Comparison of ENCODE assay signal across 10 mouse cellular contexts in genomic region chr8:83449960-83450359, GRCm38 (mm10). TPM values are rescaled to one million over a fixed set of nuclear protein-coding genes. Genes with fewer than 3 reads are reported as not detected.
DNase-seq lines count a peak whose midpoint lies in the region; ATAC-seq and TF ChIP-seq lines count a peak whose summit lies in the region.
"Had no signal": no experiment of that assay in that cellular context is flagged by ENCODE, and none has a peak within 500 bp of the region (broad histone marks: within the 10 kb centered on the region; RNA-seq: fewer than 3 reads in every experiment).

No protein-coding gene starts in this region.

- no peaks in the 10 kb centered on the region for H3K4me1 ChIP-seq in spleen, adult 2 months (ENCODE audit: control insufficient read depth, insufficient read depth, insufficient read length)
- H3K4me1 ChIP-seq: hindbrain, embryonic 15.5 days; neural tube, embryonic 12.5 days had no signal

- H3K27me3 ChIP-seq in spleen, adult 2 months (ENCODE audit: control insufficient read depth, insufficient read depth, low read length): no peaks in the 10 kb centered on the region
- H3K27me3 ChIP-seq: hindbrain, embryonic 15.5 days; neural tube, embryonic 12.5 days had no signal

- H3K36me3 ChIP-seq in spleen, adult 2 months (ENCODE audit: control insufficient read depth, insufficient read depth, low read length): no peaks in the 10 kb centered on the region
- H3K36me3 ChIP-seq: hindbrain, embryonic 15.5 days; neural tube, embryonic 12.5 days had no signal

- no peak overlapping the region for H3K27ac ChIP-seq in spleen, adult 2 months (ENCODE audit: insufficient read depth, low read length)
- H3K27ac ChIP-seq: hindbrain, embryonic 15.5 days; neural tube, embryonic 12.5 days had no signal

- WGBS in spleen, adult 2 months: 91% methylated on average over 1 of the region's 1 CpGs

- TF ChIP-seq POLR2A in spleen, adult 2 months (IDR thresholded peaks at IDR 0.05; ENCODE audit: low read depth, low read length): no peak

- H3K4me3 ChIP-seq in spleen, adult 2 months (ENCODE audit: extremely low read depth, insufficient read depth, insufficient read length): no peak overlapping the region
- H3K4me3 ChIP-seq: hindbrain, embryonic 15.5 days; neural tube, embryonic 12.5 days had no signal

- 0 out of 2 replicates have a peak, but pooled peaks have one; percentile 63 for ATAC-seq in erythroid progenitor cell, adult 5-6 weeks (replicated peaks; ENCODE audit: low FRiP score, poor library complexity, severe bottlenecking)

- peak; percentile 28; the same call in 1 of the 2 replicates for TF ChIP-seq CTCF in spleen, adult 2 months (IDR thresholded peaks at IDR 0.05; ENCODE audit: extremely low read depth, insufficient read depth, insufficient read length, insufficient replicate concordance)

- DNase-seq in heart, adult 11 months: peak; percentile 74
- DNase-seq in heart, adult 9 months (ENCODE audit: low spot score in 2 of 2): no peak
- no peak for DNase-seq in spleen, adult 2 months (ENCODE audit: low read depth in 1 of 2, low spot score in 2 of 2)
- DNase-seq in spleen, postnatal 14 days (ENCODE audit: low spot score in 2 of 2): no peak
- DNase-seq in thymus, postnatal 14 days: peak; percentile 30
- no peak for DNase-seq in frontal cortex, postnatal 36 days (ENCODE audit: low spot score in 2 of 2)
- no peak for DNase-seq in T-cell, adult 2 months (ENCODE audit: low spot score)

RNA-seq across cellular contexts. Expression of gene Scoc, which starts 8.2 kb away (rescaled TPM):
- 1.9 and 2.0 TPM in 2 replicates for polyA plus RNA-seq in spleen, adult 2 months (2012; rRNA removed)
- 136 and 184 TPM in 2 replicates for total RNA-seq in erythroid progenitor cell, adult 5-6 weeks (2015; ENCODE audit: low replicate concordance)
- total RNA-seq in erythroid progenitor cell, adult 5-6 weeks (2017; ENCODE audit: low replicate concordance): 126 and 141 TPM in 2 replicates

Comparison
In these comparisons a context has a peak if more than half of its experiments do, and no peak if none do; other contexts are left out.
1. DNase-seq: peak in heart, adult 11 months (single experiment) and thymus, postnatal 14 days (single experiment); none in heart, adult 9 months (0 of 2), spleen, adult 2 months (0 of 2), spleen, postnatal 14 days (0 of 2), frontal cortex, postnatal 36 days (0 of 2) and T-cell, adult 2 months (single experiment).